Mouse (Mus musculus) forebrain, embryonic 14.5 days (tissue): ENCODE data around the gene Spen. TPM values are rescaled to one million over a fixed set of nuclear protein-coding genes. Genes with fewer than 3 reads are reported as not detected.
A peak's percentile ranks its signal among the peaks of the same experiment; 100 is the strongest.
"Not testable (repeated sequence)": the region's sequence is repeated elsewhere in the genome, so short reads cannot be mapped to it uniquely, and the experiment has no call there.

Experiments used
- ATAC-seq: fragments of 200-750 bp; cut with Nextera tagmentation; 2 replicates; pipeline ENCODE4 v1.8.0; 2017; ENCODE audit warnings: mild to moderate bottlenecking, moderate library complexity
- DNase-seq: peaks from one replicate; pipeline ENCODE4 v3.0.0-alpha.2; 2015; ENCODE audit warnings: low spot score
- H3K27ac ChIP-seq: fragments of 300-500 bp; sonication (generic); 2 replicates; pipeline ENCODE4 v1.5.1; 2014; ENCODE audit warnings: low read depth, mild to moderate bottlenecking, control low read depth, low read length, moderate library complexity
- H3K27me3 ChIP-seq: fragments of 300-500 bp; sonication (generic); replicated peaks from 2 replicates; pipeline ENCODE4 v1.6.1; 2014; ENCODE audit warnings: low read length, control low read depth, mixed read lengths; ENCODE audit not compliant: control insufficient read depth, insufficient read depth
- H3K36me3 ChIP-seq: fragments of 300-500 bp; sonication (generic); 2 replicates; pipeline ENCODE4 v1.6.1; 2014; ENCODE audit warnings: low read length, control low read depth; ENCODE audit not compliant: control insufficient read depth, insufficient read depth
- H3K4me1 ChIP-seq: fragments of 300-500 bp; sonication (generic); 2 replicates; pipeline ENCODE4 v1.6.1; 2014; ENCODE audit warnings: antibody characterized with exemption, low read length, control low read depth; ENCODE audit not compliant: control insufficient read depth, insufficient read depth
- H3K4me2 ChIP-seq: fragments of 300-500 bp; sonication (generic); 2 replicates; pipeline ENCODE4 v1.6.1; 2014; ENCODE audit warnings: mild to moderate bottlenecking, control low read depth, low read length
- H3K4me3 ChIP-seq: fragments of 300-500 bp; sonication (generic); 2 replicates; pipeline ENCODE4 v1.5.1; 2014; ENCODE audit warnings: low read depth, low read length, control low read depth
- H3K9ac ChIP-seq: fragments of 300-500 bp; sonication (generic); 2 replicates; pipeline ENCODE4 v1.6.1; 2014; ENCODE audit warnings: mild to moderate bottlenecking, low read length, control low read depth, moderate library complexity
- H3K9me3 ChIP-seq: fragments of 300-500 bp; sonication (generic); replicated peaks from 2 replicates; pipeline ENCODE4 v1.6.1; 2016; ENCODE audit warnings: low read length, control low read depth, mixed read lengths; ENCODE audit not compliant: control insufficient read depth
- WGBS: fragments of 180-500 bp; shearing (Covaris S2); extraction: QIAGEN DNeasy Blood & Tissue Kit; methylation state at CpG from one replicate; pipeline ENCODE4 v1.1.7; 2014; 5-methylcytosine and 5-hydroxymethylcytosine counted together
- polyA plus RNA-seq: library from polyadenylated mRNA; unstranded; fragments of >200 nt; fragmentation: Nextera tagmentation; extraction: Ambion mirVana; gene quantifications from 2 replicates; pipeline ENCODE4 v1.2.1, GENCODE M21; 2014

Gene Spen
- polyA plus RNA-seq, 1 experiment from 2014 or later = 10.7 TPM

- Histone ChIP-seq H3K27me3 (no peaks in the 10 kb centered on the region), H3K9me3 (no peaks in the 10 kb centered on the region), H3K27ac (no peak overlapping the region), H3K4me1 (0 out of 2 replicates have a peak, but pooled peaks cover 1% of the 10 kb centered on the region), H3K4me2 (no peak overlapping the region), H3K9ac (no peak overlapping the region), H3K36me3 (no peaks in the 10 kb centered on the region), H3K4me3 (no peak overlapping the region)
- ATAC-seq (no peak), DNase-seq (no peak)
- WGBS = 93% methylated on average over 3 of the region's 3 CpGs
Observed at GRCm38 (mm10) chr4:141564660-141565059, 26.3 kb upstream of the Spen start.

GRCm38 (mm10) chr4:141564209-141564608 lies 25.8 kb upstream of the Spen start:
- no peak for DNase-seq
- no peaks in the 10 kb centered on the region for H3K36me3 ChIP-seq
- no peak for ATAC-seq
- H3K27ac ChIP-seq = no peak overlapping the region
- H3K4me1 ChIP-seq = 0 out of 2 replicates have a peak, but pooled peaks cover 5% of the 10 kb centered on the region
- WGBS = 95% methylated on average over 4 of the region's 4 CpGs
- no peaks in the 10 kb centered on the region for H3K9me3 ChIP-seq
- no peak overlapping the region for H3K9ac ChIP-seq
- H3K4me2 ChIP-seq = no peak overlapping the region
- H3K27me3 ChIP-seq = no peaks in the 10 kb centered on the region
- H3K4me3 ChIP-seq = no peak overlapping the region

DNA sequence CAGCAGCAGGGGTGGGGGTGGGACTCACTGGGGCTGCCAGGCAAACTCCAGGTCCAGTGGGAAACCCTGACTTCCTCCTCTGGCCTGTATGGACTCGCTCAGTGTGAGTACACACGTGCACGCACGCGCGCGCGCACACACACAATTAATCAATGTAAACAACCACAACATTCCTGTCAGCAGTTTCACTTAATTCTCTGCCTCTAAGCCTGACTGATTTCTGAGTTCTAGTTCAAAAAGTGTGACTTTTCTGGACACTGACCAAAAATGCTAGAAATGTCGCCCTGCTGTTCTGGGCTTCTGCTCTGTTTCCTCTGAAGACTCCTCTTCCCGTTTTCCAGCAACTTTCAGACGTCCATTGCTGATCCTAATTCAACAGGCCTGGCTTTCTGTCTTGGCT lies 23.9 kb upstream of the Spen start:
- Histone ChIP-seq H3K4me2 (no peak overlapping the region), H3K4me1 (peaks cover 12% of the 10 kb centered on the region; the same call in 1 of the 2 replicates), H3K9me3 (no peaks in the 10 kb centered on the region), H3K36me3 (no peaks in the 10 kb centered on the region), H3K27me3 (no peaks in the 10 kb centered on the region), H3K4me3 (no peak overlapping the region), H3K9ac (no peak overlapping the region), H3K27ac (no peak overlapping the region)
- 89% methylated on average over 11 of the region's 11 CpGs for WGBS
- ATAC-seq = no peak
- DNase-seq = no peak

- H3K27me3 ChIP-seq, H3K4me2 ChIP-seq, H3K36me3 ChIP-seq, H3K4me3 ChIP-seq, ATAC-seq, H3K27ac ChIP-seq, H3K9me3 ChIP-seq, DNase-seq, H3K9ac ChIP-seq: not testable (repeated sequence)
- WGBS = 84% methylated on average over 5 of the region's 5 CpGs
- H3K4me1 ChIP-seq = peaks cover 12% of the 10 kb centered on the region; the same call in 1 of the 2 replicates
Observed at GRCm38 (mm10) chr4:141561331-141561919, 23.0 kb upstream of the Spen start.

- peaks cover 12% of the 10 kb centered on the region; the same call in 1 of the 2 replicates for H3K4me1 ChIP-seq
- H3K27me3 ChIP-seq = no peaks in the 10 kb centered on the region
- under 1% methylated on average over 9 of the region's 9 CpGs for WGBS
- peak overlapping the region; percentile 65 for H3K9ac ChIP-seq
- H3K27ac ChIP-seq = peak overlapping the region; percentile 86
- ATAC-seq = peak; percentile 44; the same call in 1 of the 2 replicates
- peak overlapping the region; percentile 35 for H3K4me3 ChIP-seq
- DNase-seq = peak; percentile 86
- peak overlapping the region; percentile 84 for H3K4me2 ChIP-seq
- no peaks in the 10 kb centered on the region for H3K36me3 ChIP-seq
- no peaks in the 10 kb centered on the region for H3K9me3 ChIP-seq
Observed at GRCm38 (mm10) chr4:141559898-141560263, 21.5 kb upstream of the Spen start.

GRCm38 (mm10) chr4:141559131-141559897 lies 20.9 kb upstream of the Spen start:
- peak; percentile 89 for DNase-seq
- Histone ChIP-seq H3K36me3 (no peaks in the 10 kb centered on the region), H3K4me2 (peak overlapping the region; percentile 84), H3K4me3 (peak overlapping the region; percentile 35), H3K27ac (peak overlapping the region; percentile 86), H3K9ac (peak overlapping the region; percentile 65), H3K9me3 (no peaks in the 10 kb centered on the region), H3K4me1 (peaks cover 12% of the 10 kb centered on the region; the same call in 1 of the 2 replicates), H3K27me3 (no peaks in the 10 kb centered on the region)
- under 1% methylated on average over 30 of the region's 30 CpGs for WGBS
- peak; percentile 69 for ATAC-seq

DNA sequence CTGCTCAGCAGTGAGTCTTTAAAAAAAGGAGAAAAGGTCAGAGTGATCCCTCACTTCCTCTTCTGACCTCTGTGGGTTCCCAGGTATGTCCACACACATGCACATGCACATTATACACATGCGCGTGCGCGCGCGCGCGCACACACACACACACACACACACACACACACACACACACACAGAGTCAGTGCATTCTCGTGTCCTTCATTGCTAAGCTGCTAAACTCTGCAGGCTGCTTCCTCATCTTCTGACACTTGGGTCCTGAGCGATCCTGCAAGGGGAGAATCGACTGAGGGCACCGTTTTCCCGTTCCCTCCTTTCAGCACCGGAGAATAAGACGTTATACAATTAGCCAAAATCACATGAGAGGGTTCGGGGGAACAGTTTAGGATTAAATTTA lies 20.3 kb upstream of the Spen start:
- Histone ChIP-seq H3K27me3 (no peaks in the 10 kb centered on the region), H3K27ac (peak overlapping the region; percentile 86; the same call in 1 of the 2 replicates), H3K36me3 (no peaks in the 10 kb centered on the region), H3K4me2 (peak overlapping the region; percentile 84), H3K4me1 (peaks cover 12% of the 10 kb centered on the region; the same call in 1 of the 2 replicates), H3K9ac (peak overlapping the region; percentile 65), H3K9me3 (no peaks in the 10 kb centered on the region), H3K4me3 (peak overlapping the region; percentile 35; the same call in 1 of the 2 replicates)
- 11% methylated on average over 16 of the region's 16 CpGs for WGBS
- ATAC-seq (peak; percentile 35), DNase-seq (no peak)

- ATAC-seq, DNase-seq, H3K27ac ChIP-seq, H3K4me3 ChIP-seq, H3K4me2 ChIP-seq, H3K9ac ChIP-seq, H3K36me3 ChIP-seq, H3K27me3 ChIP-seq, H3K9me3 ChIP-seq: not testable (repeated sequence)
- peaks cover 12% of the 10 kb centered on the region; the same call in 1 of the 2 replicates for H3K4me1 ChIP-seq
- WGBS = 91% methylated on average over 6 of the region's 6 CpGs
Observed at GRCm38 (mm10) chr4:141556163-141556562, 17.8 kb upstream of the Spen start.
